In genomic region chr2:181035186-181035585, GRCm38 (mm10) we compare ENCODE assay signal across 30 mouse cellular contexts. TPM values are rescaled to one million over a fixed set of nuclear protein-coding genes. Genes with fewer than 3 reads are reported as not detected.
"Had no signal": no experiment of that assay in that cellular context is flagged by ENCODE, and none has a peak within 500 bp of the region (broad histone marks: within the 10 kb centered on the region; RNA-seq: fewer than 3 reads in every experiment).

No protein-coding gene starts in this region.

- ATAC-seq: hindbrain, embryonic 16.5 days; inflammation-experienced regulatory T-cells, adult 6 months; intestine, embryonic 15.5 days; intestine, postnatal 0 days had no signal

- H3K4me2 ChIP-seq: heart, embryonic 12.5 days; hindbrain, embryonic 12.5 days; hindbrain, embryonic 14.5 days; intestine, embryonic 15.5 days; limb, embryonic 12.5 days; liver, embryonic 11.5 days; liver, embryonic 13.5 days had no signal

- H3K9me3 ChIP-seq: heart, embryonic 10.5 days; heart, embryonic 12.5 days; hindbrain, embryonic 10.5 days; hindbrain, embryonic 12.5 days; intestine, embryonic 15.5 days; limb, embryonic 10.5 days; limb, embryonic 12.5 days; liver, embryonic 13.5 days had no signal

- DNase-seq: gastrocnemius, adult 2 months; gastrocnemius, postnatal 10 days; gastrocnemius, postnatal 25 days; heart, adult 18-20 months; heart, postnatal 10 days; heart, postnatal 4 days; kidney, adult 18-20 months; kidney, adult 8-10 months; kidney, postnatal 10 days; kidney, postnatal 25 days; kidney, postnatal 4 days; liver; liver, embryonic 13.5 days had no signal

- H3K4me1 ChIP-seq: liver, embryonic 13.5 days had no signal

- H3K9ac ChIP-seq: heart, embryonic 12.5 days; hindbrain, embryonic 12.5 days; hindbrain, embryonic 14.5 days; intestine, embryonic 15.5 days; limb, embryonic 12.5 days; liver, embryonic 13.5 days had no signal

- H3K36me3 ChIP-seq: heart, embryonic 10.5 days; heart, embryonic 12.5 days; intestine, embryonic 15.5 days; limb, embryonic 10.5 days; limb, embryonic 12.5 days; liver, embryonic 13.5 days had no signal

- H3K27ac ChIP-seq: gastrocnemius, adult 2 months; heart, embryonic 10.5 days; hindbrain, embryonic 10.5 days; hindbrain, embryonic 12.5 days; hindbrain, embryonic 14.5 days; intestine, embryonic 15.5 days; layer of hippocampus, adult 2 months; left cerebral cortex, adult 2 months; limb, embryonic 10.5 days; limb, embryonic 12.5 days; liver, embryonic 13.5 days had no signal

- H3K4me3 ChIP-seq: gastrocnemius, adult 2 months; heart, embryonic 10.5 days; heart, embryonic 12.5 days; hindbrain, embryonic 10.5 days; hindbrain, embryonic 12.5 days; intestine, embryonic 15.5 days; layer of hippocampus, adult 2 months; left cerebral cortex, adult 2 months; limb, embryonic 10.5 days; limb, embryonic 12.5 days; liver, embryonic 13.5 days had no signal

RNA-seq across cellular contexts. Expression of gene Chrna4, which starts 8.2 kb away (rescaled TPM):
- total RNA-seq: gastrocnemius, adult 2 months; granulocyte monocyte progenitor cell, adult 5-6 weeks; heart, adult 18-20 months; heart, adult 8-10 months; heart, postnatal 25 days had no signal
- polyA plus RNA-seq: inflammation-experienced regulatory T-cells, adult 6 months had no signal
